Mouse (Mus musculus) embryonic facial prominence, embryonic 12.5 days (tissue): ENCODE data around the gene U90926. TPM values are rescaled to one million over a fixed set of nuclear protein-coding genes. Genes with fewer than 3 reads are reported as not detected.
"Not testable (repeated sequence)": the region's sequence is repeated elsewhere in the genome, so short reads cannot be mapped to it uniquely, and the experiment has no call there.

ENCODE experiments used
- ATAC-seq: fragments of 200-750 bp; cut with Nextera tagmentation; 2 replicates; pipeline ENCODE4 v1.8.0; 2017; ENCODE audit not compliant: insufficient number of reproducible peaks, insufficient read depth, low FRiP score, low TSS enrichment
- H3K27ac ChIP-seq: fragments of 300-500 bp; sonication (generic); 2 replicates; pipeline ENCODE4 v1.5.1; 2016; ENCODE audit warnings: mild to moderate bottlenecking
- H3K27me3 ChIP-seq: fragments of 300-500 bp; sonication (generic); 2 replicates; pipeline ENCODE4 v1.6.1; 2016; ENCODE audit warnings: mild to moderate bottlenecking, moderate library complexity
- H3K36me3 ChIP-seq: fragments of 300-500 bp; sonication (generic); 2 replicates; pipeline ENCODE4 v1.6.1; 2016; ENCODE audit warnings: mild to moderate bottlenecking
- H3K4me1 ChIP-seq: fragments of 300-500 bp; sonication (generic); 2 replicates; pipeline ENCODE4 v1.6.1; 2016
- H3K4me2 ChIP-seq: fragments of 300-500 bp; sonication (generic); replicated peaks from 2 replicates; pipeline ENCODE4 v1.6.1; 2016; ENCODE audit warnings: mild to moderate bottlenecking, moderate library complexity
- H3K4me3 ChIP-seq: fragments of 300-500 bp; sonication (generic); 2 replicates; pipeline ENCODE4 v1.5.1; 2016; ENCODE audit warnings: mild to moderate bottlenecking
- H3K9ac ChIP-seq: fragments of 300-500 bp; sonication (generic); 2 replicates; pipeline ENCODE4 v1.6.1; 2016; ENCODE audit warnings: mild to moderate bottlenecking, moderate library complexity
- H3K9me3 ChIP-seq: fragments of 300-500 bp; sonication (generic); 2 replicates; pipeline ENCODE4 v1.6.1; 2016; ENCODE audit warnings: mild to moderate bottlenecking, moderate library complexity
- WGBS: fragments of 180-500 bp; shearing (Covaris S2); methylation state at CpG from one replicate; pipeline ENCODE4 v1.1.7; 2016; 5-methylcytosine and 5-hydroxymethylcytosine counted together
- polyA plus RNA-seq: library from polyadenylated mRNA; unstranded; fragments of >200 nt; fragmentation: Nextera tagmentation; extraction: Ambion mirVana; gene quantifications from 2 replicates; pipeline ENCODE4 v1.2.1, GENCODE M21; 2016

U90926 gene
- polyA plus RNA-seq, 1 experiment from 2014 or later, result not detected

- ATAC-seq, result no peak
- H3K36me3 ChIP-seq, result no peaks in the 10 kb centered on the region
- no peaks in the 10 kb centered on the region for H3K27me3 ChIP-seq
- H3K27ac ChIP-seq, result no peak overlapping the region
- H3K9ac ChIP-seq, result no peak overlapping the region
- no peak overlapping the region for H3K4me3 ChIP-seq
- no peak overlapping the region for H3K4me2 ChIP-seq
- H3K4me1 ChIP-seq, result no peaks in the 10 kb centered on the region
- 86% methylated on average over 4 of the region's 4 CpGs for WGBS
- no peaks in the 10 kb centered on the region for H3K9me3 ChIP-seq
These were observed 3.0 kb downstream of the U90926 start for GRCm38 (mm10) chr5:92212231-92212630.

DNA sequence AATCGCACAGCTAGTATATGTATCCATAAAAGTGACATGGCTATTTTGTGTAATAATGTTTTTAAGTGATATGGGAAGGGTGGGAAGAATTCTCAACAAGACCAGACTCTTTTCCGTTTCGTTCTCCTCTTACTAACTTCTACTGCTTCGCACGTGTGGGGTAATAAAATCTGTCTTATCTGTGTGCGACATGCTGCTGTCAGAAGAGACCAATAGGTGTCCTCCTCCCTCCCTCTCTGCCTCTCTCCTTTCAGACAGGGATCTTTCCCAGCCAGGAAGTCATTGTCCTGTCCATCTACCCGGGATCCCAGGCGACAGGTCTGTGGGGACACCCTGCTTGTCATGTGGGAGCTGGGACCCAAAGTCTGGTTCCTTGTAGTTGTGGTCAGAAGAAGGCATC is 5.0 kb downstream of the U90926 start:
- Histone ChIP-seq H3K4me3 (no peak overlapping the region), H3K9me3 (no peaks in the 10 kb centered on the region), H3K27ac (no peak overlapping the region), H3K4me2 (no peak overlapping the region), H3K36me3 (0 out of 2 replicates have a peak, but pooled peaks cover 7% of the 10 kb centered on the region), H3K27me3 (no peaks in the 10 kb centered on the region), H3K9ac (no peak overlapping the region), H3K4me1 (no peaks in the 10 kb centered on the region)
- ATAC-seq, result no peak
- 81% methylated on average over 8 of the region's 8 CpGs for WGBS

DNA sequence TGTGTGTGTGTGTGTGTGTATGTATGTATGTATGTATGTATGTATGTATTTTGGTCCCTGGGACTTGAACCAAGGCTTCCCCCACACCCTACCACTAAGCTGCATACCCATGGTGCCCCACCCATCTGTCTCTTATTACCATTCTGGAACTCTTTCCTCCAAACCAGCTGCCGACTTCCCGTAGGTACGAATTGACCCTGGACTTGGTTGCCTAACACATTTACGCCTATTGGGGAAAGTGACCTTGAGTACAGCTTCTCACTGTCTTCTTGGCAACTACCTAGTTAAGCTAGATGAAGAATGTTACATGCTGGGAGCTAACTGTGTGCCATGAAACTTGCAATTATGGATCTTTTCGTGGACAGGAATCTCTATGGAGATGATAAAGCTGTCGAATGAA is 9.1 kb downstream of the U90926 start:
- H3K27me3 ChIP-seq, result no peaks in the 10 kb centered on the region
- H3K4me2 ChIP-seq, result no peak overlapping the region
- H3K36me3 ChIP-seq, result peaks cover 40% of the 10 kb centered on the region
- 89% methylated on average over 6 of the region's 6 CpGs for WGBS
- H3K9ac ChIP-seq, result no peak overlapping the region
- H3K27ac ChIP-seq, result no peak overlapping the region
- no peaks in the 10 kb centered on the region for H3K9me3 ChIP-seq
- no peaks in the 10 kb centered on the region for H3K4me1 ChIP-seq
- no peak for ATAC-seq
- H3K4me3 ChIP-seq, result no peak overlapping the region

DNA sequence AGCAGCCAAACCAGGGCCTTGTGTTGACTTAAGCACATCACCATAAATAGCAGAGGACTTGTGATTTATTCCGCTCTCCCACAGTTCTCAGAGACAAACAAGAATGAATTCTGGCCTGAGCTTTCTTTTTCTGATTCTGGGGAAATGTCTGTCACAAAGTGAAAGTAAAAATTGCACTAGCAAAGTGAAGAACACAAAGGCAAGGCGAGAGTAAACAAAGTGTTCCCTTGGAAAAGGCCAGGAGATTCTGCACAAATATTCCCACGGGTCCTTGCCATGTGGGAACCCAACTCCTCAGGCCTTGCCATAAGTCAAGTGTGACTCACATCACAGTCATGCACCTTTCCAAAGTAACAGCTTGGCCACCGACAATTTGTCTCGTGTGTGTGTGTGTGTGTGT is 9.5 kb downstream of the U90926 start:
- no peak overlapping the region for H3K27ac ChIP-seq
- no peaks in the 10 kb centered on the region for H3K27me3 ChIP-seq
- no peak for ATAC-seq
- peaks cover 45% of the 10 kb centered on the region for H3K36me3 ChIP-seq
- H3K4me1 ChIP-seq, result no peaks in the 10 kb centered on the region
- H3K4me3 ChIP-seq, result no peak overlapping the region
- no peaks in the 10 kb centered on the region for H3K9me3 ChIP-seq
- H3K4me2 ChIP-seq, result no peak overlapping the region
- no peak overlapping the region for H3K9ac ChIP-seq
- 91% methylated on average over 5 of the region's 5 CpGs for WGBS

- no peak overlapping the region for H3K4me3 ChIP-seq
- H3K4me1 ChIP-seq, result no peaks in the 10 kb centered on the region
- no peaks in the 10 kb centered on the region for H3K9me3 ChIP-seq
- H3K27me3 ChIP-seq, result no peaks in the 10 kb centered on the region
- no peak overlapping the region for H3K4me2 ChIP-seq
- no peak overlapping the region for H3K27ac ChIP-seq
- ATAC-seq, result no peak
- peaks cover 48% of the 10 kb centered on the region for H3K36me3 ChIP-seq
- WGBS, result 91% methylated on average over 7 of the region's 7 CpGs
- H3K9ac ChIP-seq, result no peak overlapping the region
These were observed 10.0 kb downstream of the U90926 start for GRCm38 (mm10) chr5:92205184-92205583.

- Histone ChIP-seq H3K27ac (no peak overlapping the region), H3K4me3 (no peak overlapping the region), H3K9ac (no peak overlapping the region), H3K4me1 (no peaks in the 10 kb centered on the region), H3K27me3 (no peaks in the 10 kb centered on the region), H3K4me2 (no peak overlapping the region), H3K36me3 (peaks cover 56% of the 10 kb centered on the region), H3K9me3 (no peaks in the 10 kb centered on the region)
- no peak for ATAC-seq
- 81% methylated on average over 6 of the region's 6 CpGs for WGBS
These were observed 10.8 kb downstream of the U90926 start for GRCm38 (mm10) chr5:92204162-92205036.

DNA sequence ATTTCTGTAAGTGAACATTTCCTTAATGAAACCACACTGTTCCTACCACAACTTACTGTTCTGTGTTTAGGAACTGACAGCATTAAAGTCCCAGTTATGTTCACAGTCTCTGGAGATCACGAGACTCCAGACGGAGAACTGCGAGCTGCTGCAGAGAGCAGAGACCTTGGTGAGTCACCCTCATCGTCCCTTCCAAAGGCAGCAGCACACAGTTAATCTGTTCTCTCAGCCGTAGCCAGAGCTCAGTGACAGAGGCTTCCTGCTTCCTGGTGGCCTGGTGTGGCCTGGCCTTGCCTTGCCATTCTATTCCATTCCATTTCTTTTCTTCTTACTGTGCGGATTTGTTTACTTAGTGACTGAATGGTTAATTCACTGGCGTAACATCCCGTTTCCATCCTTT is 16.9 kb downstream of the U90926 start:
- Histone ChIP-seq H3K4me1 (no peaks in the 10 kb centered on the region), H3K27me3 (no peaks in the 10 kb centered on the region), H3K9me3 (no peaks in the 10 kb centered on the region), H3K9ac (no peak overlapping the region), H3K27ac (no peak overlapping the region), H3K36me3 (peaks cover 71% of the 10 kb centered on the region), H3K4me3 (no peak overlapping the region), H3K4me2 (no peak overlapping the region)
- 84% methylated on average over 8 of the region's 8 CpGs for WGBS
- no peak for ATAC-seq

DNA sequence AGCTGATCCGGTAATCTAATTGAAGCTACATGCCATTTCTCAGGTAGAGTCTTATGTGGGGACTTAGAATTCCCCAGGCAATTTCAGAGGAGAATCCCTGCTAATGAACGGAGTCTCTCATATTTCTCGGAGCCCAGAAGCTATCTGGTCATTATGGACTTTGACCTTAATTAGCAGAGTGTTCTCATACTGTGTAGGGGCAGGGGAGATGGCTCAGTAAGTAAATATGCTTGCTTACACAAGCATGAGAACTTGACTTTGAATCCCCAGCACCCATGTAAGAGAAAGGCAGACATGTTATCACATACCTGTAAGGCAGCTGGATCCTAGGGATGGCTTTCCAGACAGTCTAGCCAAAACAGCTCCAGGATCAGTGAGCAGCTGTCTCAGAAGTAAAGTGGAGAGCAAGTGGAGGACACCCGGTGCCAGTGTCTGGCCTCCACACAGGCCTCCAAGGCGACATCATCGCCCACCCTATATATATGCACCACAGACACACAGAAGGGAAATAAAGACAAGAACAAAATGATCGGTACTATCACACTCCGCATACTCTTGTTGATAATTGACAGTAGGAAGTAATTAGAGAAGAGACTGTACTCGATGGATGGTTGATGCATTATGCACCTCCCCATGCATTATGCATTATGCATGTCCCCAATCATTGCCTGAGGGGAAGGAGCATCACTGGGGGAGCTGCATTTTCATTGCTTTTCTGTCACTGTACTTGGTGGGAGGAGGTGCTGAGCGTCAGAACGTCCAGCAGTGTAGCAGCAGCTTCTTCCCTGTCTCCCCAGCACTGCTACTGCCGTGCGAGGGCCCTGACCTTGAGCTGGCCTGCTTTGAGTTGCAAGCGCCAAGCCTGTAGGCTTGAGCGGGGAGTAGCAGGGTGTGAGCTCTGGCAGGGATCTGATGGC is 18.1 kb downstream of the U90926 start:
- Histone ChIP-seq H3K4me3 (no peak overlapping the region), H3K36me3 (peaks cover 72% of the 10 kb centered on the region), H3K9ac (no peak overlapping the region), H3K27ac (no peak overlapping the region), H3K4me2 (no peak overlapping the region), H3K4me1 (no peaks in the 10 kb centered on the region), H3K9me3 (no peaks in the 10 kb centered on the region), H3K27me3 (no peaks in the 10 kb centered on the region)
- ATAC-seq, result no peak
- 86% methylated on average over 15 of the region's 15 CpGs for WGBS

- ATAC-seq, H3K27me3 ChIP-seq, H3K4me1 ChIP-seq, H3K9me3 ChIP-seq, H3K4me2 ChIP-seq, H3K9ac ChIP-seq, H3K27ac ChIP-seq, H3K4me3 ChIP-seq: not testable (repeated sequence)
- peaks cover 60% of the 10 kb centered on the region for H3K36me3 ChIP-seq
- WGBS, result 54% methylated on average over 2 of the region's 2 CpGs
These were observed 19.5 kb downstream of the U90926 start for GRCm38 (mm10) chr5:92195716-92196115.

DNA sequence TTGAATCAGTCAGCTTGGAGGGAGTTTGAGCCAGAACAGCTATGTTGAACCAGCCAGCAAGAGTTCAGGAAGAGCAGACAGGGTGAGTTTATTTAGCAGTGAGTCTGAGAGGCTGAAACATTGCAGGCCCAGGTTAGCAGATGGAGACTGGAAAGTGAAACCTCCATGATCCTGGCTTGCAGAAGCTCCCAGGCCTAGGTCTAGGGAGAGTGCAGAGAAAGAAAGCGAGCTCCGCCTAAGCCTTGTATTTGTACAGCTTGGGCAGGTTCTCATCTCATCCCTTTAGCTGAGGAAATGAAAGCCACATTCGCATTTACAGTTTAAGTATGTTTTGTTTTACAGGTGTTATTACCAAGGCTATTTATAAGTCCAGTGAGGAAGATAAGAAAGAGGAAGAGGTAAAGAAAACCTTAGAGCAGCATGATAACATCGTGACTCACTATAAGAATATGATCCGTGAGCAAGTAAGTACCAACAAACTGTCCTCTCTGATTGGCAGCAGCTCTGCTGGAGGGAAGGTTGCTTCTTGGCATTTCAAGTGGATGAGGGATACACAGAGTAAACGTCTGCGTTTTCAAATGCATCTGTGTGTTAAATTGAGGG is 26.2 kb downstream of the U90926 start:
- Histone ChIP-seq H3K4me3 (no peak overlapping the region), H3K36me3 (peaks cover 58% of the 10 kb centered on the region), H3K4me1 (no peaks in the 10 kb centered on the region), H3K9me3 (no peaks in the 10 kb centered on the region), H3K27ac (no peak overlapping the region), H3K9ac (no peak overlapping the region), H3K27me3 (no peaks in the 10 kb centered on the region), H3K4me2 (no peak overlapping the region)
- WGBS, result 95% methylated on average over 7 of the region's 7 CpGs
- ATAC-seq, result no peak

DNA sequence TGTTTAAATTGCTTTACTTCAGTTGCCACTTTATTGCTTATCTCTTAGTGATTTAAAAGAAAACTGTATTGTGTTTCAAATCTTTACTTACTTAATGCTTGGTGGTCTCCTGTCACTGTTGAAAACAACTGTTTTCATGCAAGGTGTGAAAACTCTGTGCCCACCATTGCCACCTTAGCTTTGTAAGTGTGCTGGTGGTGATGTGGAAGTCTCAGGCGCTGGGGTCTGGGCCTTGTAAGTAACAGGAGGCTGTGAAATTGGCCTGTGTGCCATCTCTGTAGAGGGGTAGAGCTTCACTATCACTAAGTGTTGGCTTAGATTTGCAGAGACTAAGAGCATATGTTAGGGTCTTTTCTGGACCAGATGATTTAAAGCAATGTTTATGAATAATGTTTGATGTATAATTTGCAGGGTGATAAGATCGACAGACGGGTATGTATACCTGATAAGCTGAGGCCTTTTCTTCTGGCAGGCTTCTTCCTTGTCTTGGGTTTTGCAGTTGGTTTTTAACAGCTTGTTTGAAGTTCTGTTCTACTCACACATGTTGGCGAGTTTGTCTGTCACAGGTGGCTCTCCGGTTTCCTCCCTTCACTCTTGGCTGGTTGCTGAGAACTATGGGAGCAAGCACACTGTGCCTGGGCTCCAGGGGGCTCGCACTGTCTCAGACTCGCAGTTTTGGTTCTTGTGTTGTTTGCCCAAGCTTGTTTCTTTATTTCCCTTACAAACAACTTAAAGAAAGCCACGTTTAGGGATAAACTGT is 32.0 kb downstream of the U90926 start:
- peaks cover 58% of the 10 kb centered on the region for H3K36me3 ChIP-seq
- no peak overlapping the region for H3K9ac ChIP-seq
- WGBS, result 89% methylated on average over 8 of the region's 8 CpGs
- H3K4me2 ChIP-seq, result no peak overlapping the region
- no peak overlapping the region for H3K27ac ChIP-seq
- ATAC-seq, result no peak
- no peaks in the 10 kb centered on the region for H3K4me1 ChIP-seq
- H3K27me3 ChIP-seq, result no peaks in the 10 kb centered on the region
- no peak overlapping the region for H3K4me3 ChIP-seq
- H3K9me3 ChIP-seq, result no peaks in the 10 kb centered on the region
